Mouse (Mus musculus): ENCODE results near the gene Hoxd10. TPM values are rescaled to one million over a fixed set of nuclear protein-coding genes. Genes with fewer than 3 reads are reported as not detected.

The Hoxd10 gene
- polyA plus RNA-seq (2015; fragmentation: Nextera tagmentation; extraction: Ambion mirVana): not detected in 2 replicates

DNA sequence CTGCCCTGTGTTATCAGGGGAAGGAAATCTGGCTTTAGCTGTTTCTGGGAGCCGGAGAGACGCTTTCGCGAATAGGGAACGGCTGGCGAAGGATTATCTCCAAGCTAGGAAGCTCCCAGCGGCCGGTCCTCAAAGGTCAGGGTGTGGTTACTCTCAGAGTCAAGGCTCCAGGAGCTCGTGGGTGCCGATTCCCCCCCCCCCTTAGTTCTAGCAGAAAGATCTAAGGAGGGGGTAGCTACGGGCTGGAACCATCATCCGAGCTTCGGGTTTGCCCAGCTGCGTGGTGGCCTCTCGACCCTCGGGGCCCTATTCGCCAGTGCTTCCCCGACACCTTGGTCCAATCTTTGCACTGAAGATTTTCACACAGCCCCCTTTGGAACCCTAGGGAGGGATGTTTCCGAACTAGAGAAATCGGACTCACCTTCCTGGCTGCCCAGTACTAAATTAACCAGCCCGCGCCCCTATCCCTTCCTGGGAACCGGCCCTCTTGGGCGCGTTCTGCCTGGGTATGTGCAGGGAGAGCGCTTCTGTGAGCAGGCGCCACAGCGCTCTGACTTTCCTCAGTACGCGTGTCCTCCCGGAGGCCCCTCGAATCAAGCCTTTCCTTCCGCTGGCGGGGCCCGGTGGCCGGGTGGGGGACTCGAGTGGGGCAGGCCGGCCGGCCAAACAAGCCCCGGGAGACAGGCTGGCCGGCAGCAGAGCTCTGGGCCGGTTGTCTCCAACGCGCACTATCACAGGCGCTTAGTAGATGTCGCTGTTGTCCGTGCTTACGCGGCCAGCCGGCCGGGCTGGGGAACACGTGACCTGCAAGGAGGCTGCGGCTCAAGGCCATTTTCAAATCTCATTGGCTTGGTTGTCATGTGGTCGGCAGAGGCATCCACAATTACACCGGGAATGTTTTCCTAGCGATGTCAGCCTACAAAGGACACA, at the start of gene Hoxd10:
Gene Hoxd10, plus strand, starts transcription at position 903 of the 930 bp plus-strand sequence.
- peaks cover 86% of the 10 kb centered on the region for H3K27me3 ChIP-seq (replicated peaks; ENCODE audit: control insufficient read depth, insufficient read depth, low read length)
- no peak within 1 kb of the TSS for H3K9ac ChIP-seq (replicated peaks; ENCODE audit: low read depth, low read length)
- H3K4me3 ChIP-seq (replicated peaks; ENCODE audit: low read length): no peak within 1 kb of the TSS
- no peak within 1 kb of the TSS for H3K4me2 ChIP-seq (ENCODE audit: low read length)
- H3K4me1 ChIP-seq (replicated peaks; ENCODE audit: control insufficient read depth, insufficient read depth, low read length): 0 out of 2 replicates have a peak, but pooled peaks cover 2% of the 10 kb centered on the region
- peak; percentile 31; the same call in 1 of the 2 replicates for ATAC-seq
- H3K36me3 ChIP-seq (ENCODE audit: control insufficient read depth, insufficient read depth): no peaks in the 10 kb centered on the region
- no peaks in the 10 kb centered on the region for H3K9me3 ChIP-seq (ENCODE audit: control insufficient read depth, low read length)
- WGBS: under 1% methylated on average over 52 of the region's 56 CpGs
- H3K27ac ChIP-seq (ENCODE audit: low read length): no peak within 1 kb of the TSS

GRCm38 (mm10) chr2:74642431-74642830, 49.3 kb upstream of the Hoxd10 start:
- no peak overlapping the region for H3K27ac ChIP-seq (ENCODE audit: low read length)
- WGBS: 77% methylated on average over 5 of the region's 5 CpGs
- H3K9me3 ChIP-seq (ENCODE audit: control insufficient read depth, low read length): no peaks in the 10 kb centered on the region
- no peak overlapping the region for H3K4me3 ChIP-seq (replicated peaks; ENCODE audit: low read length)
- no peaks in the 10 kb centered on the region for H3K4me1 ChIP-seq (replicated peaks; ENCODE audit: control insufficient read depth, insufficient read depth, low read length)
- no peak overlapping the region for H3K9ac ChIP-seq (replicated peaks; ENCODE audit: low read depth, low read length)
- no peaks in the 10 kb centered on the region for H3K36me3 ChIP-seq (ENCODE audit: control insufficient read depth, insufficient read depth)
- ATAC-seq: no peak
- H3K27me3 ChIP-seq (replicated peaks; ENCODE audit: control insufficient read depth, insufficient read depth, low read length): peaks cover 41% of the 10 kb centered on the region
- H3K4me2 ChIP-seq (ENCODE audit: low read length): no peak overlapping the region

- Histone ChIP-seq H3K9me3 (ENCODE audit: control insufficient read depth, low read length) (no peaks in the 10 kb centered on the region), H3K27me3 (replicated peaks; ENCODE audit: control insufficient read depth, insufficient read depth, low read length) (peaks cover 69% of the 10 kb centered on the region), H3K36me3 (ENCODE audit: control insufficient read depth, insufficient read depth) (no peaks in the 10 kb centered on the region), H3K9ac (replicated peaks; ENCODE audit: low read depth, low read length) (no peak overlapping the region), H3K4me3 (replicated peaks; ENCODE audit: low read length) (no peak overlapping the region), H3K27ac (ENCODE audit: low read length) (no peak overlapping the region), H3K4me1 (replicated peaks; ENCODE audit: control insufficient read depth, insufficient read depth, low read length) (no peaks in the 10 kb centered on the region), H3K4me2 (ENCODE audit: low read length) (no peak overlapping the region)
- 81% methylated on average over 3 of the region's 3 CpGs for WGBS
- no peak for ATAC-seq
Observed at GRCm38 (mm10) chr2:74645631-74646030, 46.1 kb upstream of the Hoxd10 start.

DNA sequence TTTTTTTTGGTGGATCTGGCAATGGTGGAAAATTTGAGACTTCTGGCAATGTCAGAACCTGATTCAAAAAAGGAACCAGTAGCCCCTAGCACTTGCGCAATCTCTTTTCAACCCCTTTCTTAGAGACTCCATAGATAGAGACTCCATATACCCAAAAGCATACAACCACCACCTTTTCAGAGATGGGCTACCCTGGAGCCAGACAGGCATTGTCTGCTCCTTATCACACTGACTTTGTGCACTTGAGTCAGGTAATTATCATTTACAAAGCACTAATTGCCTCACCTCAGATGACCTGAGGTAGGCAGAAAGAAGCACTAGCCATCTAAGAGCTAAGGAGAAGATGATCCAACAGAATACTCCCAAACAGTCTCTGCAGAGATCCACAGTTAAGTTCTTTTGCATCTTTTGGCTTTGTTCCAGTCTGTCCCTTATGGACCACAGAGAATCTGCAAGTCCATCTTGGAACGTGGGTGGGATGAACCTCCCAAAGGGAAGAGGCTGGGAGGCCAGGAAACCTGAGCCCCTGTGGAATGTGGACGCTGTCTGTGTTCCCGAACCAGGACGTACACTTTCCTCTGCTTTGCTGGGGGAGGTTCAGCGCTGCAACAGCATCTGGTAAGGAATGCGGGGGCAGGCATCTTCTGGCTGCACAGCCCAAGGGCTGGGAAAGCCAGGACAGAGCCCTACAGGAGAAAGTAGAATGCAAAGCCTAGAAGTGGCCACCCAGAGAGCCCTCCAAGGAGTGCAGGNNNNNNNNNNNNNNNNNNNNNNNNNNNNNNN, 44.5 kb upstream of the Hoxd10 start:
- H3K27me3 ChIP-seq (replicated peaks; ENCODE audit: control insufficient read depth, insufficient read depth, low read length): peaks cover 81% of the 10 kb centered on the region
- no peak overlapping the region for H3K9ac ChIP-seq (replicated peaks; ENCODE audit: low read depth, low read length)
- H3K9me3 ChIP-seq (ENCODE audit: control insufficient read depth, low read length): no peaks in the 10 kb centered on the region
- 15% methylated on average over 7 of the region's 7 CpGs for WGBS
- H3K27ac ChIP-seq (ENCODE audit: low read length): no peak overlapping the region
- no peak for ATAC-seq
- H3K36me3 ChIP-seq (ENCODE audit: control insufficient read depth, insufficient read depth): no peaks in the 10 kb centered on the region
- no peak overlapping the region for H3K4me2 ChIP-seq (ENCODE audit: low read length)
- no peak overlapping the region for H3K4me3 ChIP-seq (replicated peaks; ENCODE audit: low read length)
- no peaks in the 10 kb centered on the region for H3K4me1 ChIP-seq (replicated peaks; ENCODE audit: control insufficient read depth, insufficient read depth, low read length)

DNA sequence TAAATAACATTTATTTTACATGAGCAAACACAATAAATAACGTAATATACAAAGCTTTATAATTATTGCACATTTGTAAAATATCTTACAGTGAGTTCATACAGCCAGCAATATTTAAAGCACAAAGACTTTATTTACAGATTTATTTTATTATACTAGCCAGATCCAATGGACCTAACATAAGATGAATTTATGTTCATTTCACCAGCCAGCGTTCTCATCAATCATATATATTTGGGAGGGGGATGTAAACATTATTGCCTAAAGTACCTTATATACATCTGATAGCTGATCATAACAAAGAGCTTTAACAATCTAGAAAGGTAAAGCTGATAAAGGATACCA, 38.8 kb upstream of the Hoxd10 start:
- Histone ChIP-seq H3K27me3 (replicated peaks; ENCODE audit: control insufficient read depth, insufficient read depth, low read length) (peaks cover 71% of the 10 kb centered on the region), H3K9ac (replicated peaks; ENCODE audit: low read depth, low read length) (no peak overlapping the region), H3K4me2 (ENCODE audit: low read length) (no peak overlapping the region), H3K9me3 (ENCODE audit: control insufficient read depth, low read length) (no peaks in the 10 kb centered on the region), H3K27ac (ENCODE audit: low read length) (no peak overlapping the region), H3K36me3 (ENCODE audit: control insufficient read depth, insufficient read depth) (no peaks in the 10 kb centered on the region), H3K4me1 (replicated peaks; ENCODE audit: control insufficient read depth, insufficient read depth, low read length) (peaks cover 7% of the 10 kb centered on the region), H3K4me3 (replicated peaks; ENCODE audit: low read length) (no peak overlapping the region)
- 46% methylated on average over 2 of the region's 2 CpGs for WGBS
- no peak for ATAC-seq

GRCm38 (mm10) chr2:74653781-74654535, 37.8 kb upstream of the Hoxd10 start:
- ATAC-seq: no peak
- no peaks in the 10 kb centered on the region for H3K36me3 ChIP-seq (ENCODE audit: control insufficient read depth, insufficient read depth)
- peaks cover 7% of the 10 kb centered on the region for H3K4me1 ChIP-seq (replicated peaks; ENCODE audit: control insufficient read depth, insufficient read depth, low read length)
- no peak overlapping the region for H3K4me2 ChIP-seq (ENCODE audit: low read length)
- no peak overlapping the region for H3K4me3 ChIP-seq (replicated peaks; ENCODE audit: low read length)
- no peak overlapping the region for H3K9ac ChIP-seq (replicated peaks; ENCODE audit: low read depth, low read length)
- no peak overlapping the region for H3K27ac ChIP-seq (ENCODE audit: low read length)
- peaks cover 63% of the 10 kb centered on the region for H3K27me3 ChIP-seq (replicated peaks; ENCODE audit: control insufficient read depth, insufficient read depth, low read length)
- WGBS: 9% methylated on average over 17 of the region's 17 CpGs
- no peaks in the 10 kb centered on the region for H3K9me3 ChIP-seq (ENCODE audit: control insufficient read depth, low read length)

GRCm38 (mm10) chr2:74654743-74655419, 36.8 kb upstream of the Hoxd10 start:
- WGBS: 3% methylated on average over 20 of the region's 20 CpGs
- Histone ChIP-seq H3K4me2 (ENCODE audit: low read length) (no peak overlapping the region), H3K36me3 (ENCODE audit: control insufficient read depth, insufficient read depth) (no peaks in the 10 kb centered on the region), H3K4me3 (replicated peaks; ENCODE audit: low read length) (no peak overlapping the region), H3K27ac (ENCODE audit: low read length) (no peak overlapping the region), H3K9me3 (ENCODE audit: control insufficient read depth, low read length) (no peaks in the 10 kb centered on the region), H3K9ac (replicated peaks; ENCODE audit: low read depth, low read length) (no peak overlapping the region), H3K4me1 (replicated peaks; ENCODE audit: control insufficient read depth, insufficient read depth, low read length) (peaks cover 7% of the 10 kb centered on the region), H3K27me3 (replicated peaks; ENCODE audit: control insufficient read depth, insufficient read depth, low read length) (peaks cover 57% of the 10 kb centered on the region)
- ATAC-seq: no peak

GRCm38 (mm10) chr2:74655420-74655781, 36.3 kb upstream of the Hoxd10 start:
- H3K9ac ChIP-seq (replicated peaks; ENCODE audit: low read depth, low read length): no peak overlapping the region
- peak overlapping the region; percentile 39 for H3K4me2 ChIP-seq (ENCODE audit: low read length)
- H3K4me1 ChIP-seq (replicated peaks; ENCODE audit: control insufficient read depth, insufficient read depth, low read length): peaks cover 7% of the 10 kb centered on the region
- under 1% methylated on average over 34 of the region's 47 CpGs for WGBS
- ATAC-seq: no peak; the same call in 1 of the 2 replicates
- H3K9me3 ChIP-seq (ENCODE audit: control insufficient read depth, low read length): no peaks in the 10 kb centered on the region
- H3K36me3 ChIP-seq (ENCODE audit: control insufficient read depth, insufficient read depth): no peaks in the 10 kb centered on the region
- peaks cover 53% of the 10 kb centered on the region for H3K27me3 ChIP-seq (replicated peaks; ENCODE audit: control insufficient read depth, insufficient read depth, low read length)
- peak overlapping the region; percentile 24 for H3K4me3 ChIP-seq (replicated peaks; ENCODE audit: low read length)
- no peak overlapping the region for H3K27ac ChIP-seq (ENCODE audit: low read length)
